Mouse (Mus musculus) thymus, postnatal 0 days (tissue): Measurements from ENCODE around the gene Arid3a. TPM values are rescaled to one million over a fixed set of nuclear protein-coding genes. Genes with fewer than 3 reads are reported as not detected.

Source experiments
- DNase-seq: peaks from one replicate; pipeline ENCODE4 v3.0.0-alpha.2; 2015; ENCODE audit warnings: low spot score
- polyA plus RNA-seq: library from polyadenylated mRNA; unstranded; fragments of >200 nt; fragmentation: Nextera tagmentation; extraction: Ambion mirVana; gene quantifications from 2 replicates; pipeline ENCODE4 v1.2.1, GENCODE M21; 2015

Arid3a gene
- polyA plus RNA-seq, 1 experiment from 2014 or later: 3.7 TPM

DNA sequence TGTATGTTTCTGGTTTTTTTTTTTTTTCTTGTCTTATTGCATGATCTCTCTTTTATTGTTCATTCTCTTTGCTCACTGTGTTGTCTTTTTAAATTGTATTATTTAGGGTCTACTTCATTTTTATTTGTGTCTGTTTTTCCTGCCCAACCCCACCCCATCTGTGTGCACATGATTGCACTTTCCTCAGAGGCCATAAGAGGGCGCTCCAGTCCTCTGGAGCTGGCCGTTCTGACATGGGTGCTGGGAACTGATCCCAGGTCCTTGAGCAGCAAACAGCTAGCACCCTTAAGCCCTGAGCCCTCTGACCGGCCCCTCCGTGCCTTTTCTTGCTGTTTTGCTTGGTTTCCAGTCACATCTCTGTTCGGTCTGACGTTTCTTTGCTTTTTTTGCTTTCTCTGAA lies 64.7 kb downstream of the Arid3a start:
- no peak for DNase-seq

DNA sequence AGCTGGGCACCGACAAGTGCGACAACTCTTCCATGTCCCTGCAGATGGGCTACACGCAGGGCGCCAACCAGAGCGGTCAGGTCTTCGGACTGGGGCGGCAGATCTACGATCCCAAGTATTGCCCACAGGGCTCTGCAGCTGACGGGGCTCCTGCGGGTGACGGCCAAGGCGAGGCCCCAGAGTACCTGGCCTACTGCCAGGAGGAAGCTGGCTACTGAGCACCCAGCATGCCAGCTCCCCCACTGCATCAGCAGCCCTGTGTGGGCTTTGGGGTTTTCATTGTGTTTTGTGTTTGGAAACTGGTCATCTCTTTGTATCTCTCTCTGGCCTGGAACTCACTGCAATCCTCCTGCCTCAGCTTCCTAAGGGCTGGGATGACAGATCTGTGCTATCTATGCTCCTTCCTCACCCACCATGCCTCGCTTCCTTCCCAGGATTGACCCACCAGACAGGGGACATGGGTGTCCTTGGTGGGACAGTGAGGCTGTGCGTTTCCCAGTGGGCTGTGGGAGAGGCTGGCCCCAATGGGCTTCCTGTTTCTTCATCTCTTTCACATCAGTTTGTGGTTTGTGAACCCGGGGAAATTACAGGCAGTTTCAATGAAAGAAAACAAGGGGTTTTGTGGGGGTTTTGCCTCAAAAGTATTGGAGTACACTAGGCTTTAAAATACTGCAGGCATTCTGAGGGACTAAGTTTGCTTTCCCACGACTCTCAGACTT lies 67.7 kb downstream of the Arid3a start:
- DNase-seq: peak; percentile 25

DNA sequence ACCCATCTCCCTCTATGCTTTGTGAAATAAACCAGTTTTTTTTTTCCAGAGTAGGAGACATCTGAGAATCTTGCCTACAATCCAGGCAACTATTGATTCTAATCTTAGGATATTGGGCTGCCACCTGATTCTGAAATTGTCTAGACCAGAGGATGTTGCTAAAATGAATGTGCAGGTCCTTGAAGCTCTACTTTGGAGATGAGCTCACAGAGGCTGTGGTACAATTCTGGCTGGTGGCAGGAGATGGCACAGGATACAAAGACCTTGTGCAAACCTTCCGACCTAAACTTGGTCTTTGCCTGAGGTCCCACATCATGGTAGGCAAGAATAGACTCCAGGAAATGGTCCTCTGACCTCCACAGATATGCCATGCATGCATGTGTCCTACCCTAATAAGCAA lies 68.8 kb downstream of the Arid3a start:
- no peak for DNase-seq

DNA sequence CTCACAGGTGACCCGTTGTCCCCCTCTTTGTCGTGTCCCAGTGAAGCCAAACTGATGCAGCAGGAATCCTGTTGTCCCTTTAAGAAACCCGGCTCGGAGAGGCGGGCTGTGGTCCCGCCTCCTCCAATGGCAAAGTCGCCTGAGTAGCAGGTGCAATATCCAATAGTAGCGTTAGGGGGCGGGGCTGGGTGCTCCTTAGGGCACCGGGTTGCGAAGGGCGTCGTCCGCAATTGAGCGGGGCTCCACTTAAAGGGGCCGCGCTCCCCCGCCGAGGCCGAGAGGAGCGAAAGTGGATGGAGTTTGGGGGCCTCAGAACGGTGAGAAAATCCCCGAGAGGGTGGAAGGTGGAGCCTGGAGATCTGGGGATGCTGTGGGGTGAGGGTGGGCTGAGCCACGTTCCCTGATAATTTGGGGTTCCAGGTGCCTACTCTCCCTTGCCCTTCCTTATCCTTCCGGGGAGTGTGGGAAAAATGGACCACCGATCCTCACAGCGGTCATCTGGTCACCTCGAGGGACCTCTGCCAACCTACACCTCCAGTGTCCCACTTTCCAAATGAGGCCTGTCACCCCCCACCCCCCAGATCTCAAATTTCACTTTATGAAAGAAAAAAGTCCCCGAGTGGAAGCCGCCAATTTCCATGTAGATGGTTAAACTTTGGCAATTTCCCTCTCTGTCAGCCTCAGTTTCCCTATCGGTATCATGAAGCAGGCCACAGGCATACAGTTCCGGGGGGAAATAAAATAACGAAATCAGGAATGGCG lies 69.6 kb downstream of the Arid3a start, which contains the start of gene Abca7:
Gene Abca7 (plus strand): TSS at position 223 of the 762 bp plus-strand sequence.
- DNase-seq: peak; percentile 98

DNA sequence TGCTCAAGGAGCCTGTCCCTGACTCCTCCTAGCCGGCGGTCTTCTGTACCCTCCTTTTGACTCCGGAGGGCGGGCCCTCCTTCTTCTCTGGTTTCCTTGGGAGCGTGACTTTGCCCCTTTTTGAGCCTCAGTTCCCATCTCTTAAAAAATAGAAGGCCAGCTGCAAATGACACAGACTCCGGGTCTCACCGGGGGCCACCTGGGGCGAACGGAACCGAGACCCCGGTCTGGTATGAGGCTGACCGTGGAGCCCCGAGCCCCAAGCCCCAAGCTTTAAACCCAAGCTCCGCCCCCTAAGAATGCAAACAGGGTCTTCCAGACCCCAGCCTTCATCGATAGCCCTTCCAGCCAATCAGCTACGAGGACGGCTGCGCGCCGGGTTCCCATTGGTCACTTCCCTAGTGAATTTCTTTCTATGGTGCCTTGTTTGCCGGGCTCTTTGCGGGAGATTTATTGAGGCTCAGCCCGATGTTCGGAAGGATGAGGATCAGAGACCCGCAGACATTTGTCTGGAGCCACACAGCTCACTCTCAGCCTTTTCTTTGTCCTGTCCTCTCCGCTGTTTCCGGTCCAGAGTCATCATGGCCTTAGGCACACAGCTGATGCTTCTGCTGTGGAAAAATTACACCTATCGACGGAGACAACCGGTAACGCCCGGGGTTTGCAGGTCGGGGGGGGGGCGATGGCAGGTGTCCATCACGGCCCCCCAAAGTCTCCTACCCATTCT lies 70.4 kb downstream of the Arid3a start:
- DNase-seq: peak; percentile 83

DNA sequence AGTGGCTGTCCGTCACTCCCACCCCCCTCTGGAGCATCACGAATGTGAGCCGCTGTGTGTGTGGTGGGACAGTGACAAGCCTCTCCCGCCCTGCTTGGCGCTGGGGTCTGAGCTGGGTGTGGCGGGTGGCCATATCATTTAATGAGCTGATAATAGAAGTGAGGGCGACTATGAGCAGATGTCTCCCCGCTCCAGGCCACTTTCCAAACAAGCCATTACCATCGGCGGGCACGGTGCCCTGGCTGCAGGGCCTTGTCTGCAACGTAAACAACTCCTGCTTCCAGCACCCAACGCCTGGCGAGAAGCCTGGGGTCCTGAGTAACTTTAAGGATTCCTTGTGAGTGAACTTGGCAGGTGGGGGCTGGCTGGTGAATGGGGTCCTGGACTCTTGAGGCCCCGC lies 71.0 kb downstream of the Arid3a start:
- DNase-seq: no peak

DNA sequence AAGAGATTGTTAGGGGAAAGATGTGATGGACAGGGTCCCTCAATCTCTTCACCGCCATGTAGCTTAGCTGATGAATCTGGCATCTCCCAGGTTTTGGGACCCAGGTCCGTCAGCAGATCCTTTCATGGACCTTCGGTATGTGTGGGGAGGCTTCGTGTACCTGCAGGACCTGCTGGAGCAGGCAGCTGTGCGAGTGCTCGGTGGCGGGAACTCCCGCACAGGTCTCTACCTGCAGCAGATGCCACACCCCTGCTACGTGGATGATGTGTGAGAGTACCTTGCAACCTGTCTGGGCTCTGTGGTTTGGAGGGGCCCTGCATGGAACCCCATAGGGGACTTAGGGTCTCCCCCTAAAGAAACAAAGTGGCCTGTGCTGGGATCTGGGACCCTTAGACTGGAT lies 75.1 kb downstream of the Arid3a start:
- no peak for DNase-seq

DNA sequence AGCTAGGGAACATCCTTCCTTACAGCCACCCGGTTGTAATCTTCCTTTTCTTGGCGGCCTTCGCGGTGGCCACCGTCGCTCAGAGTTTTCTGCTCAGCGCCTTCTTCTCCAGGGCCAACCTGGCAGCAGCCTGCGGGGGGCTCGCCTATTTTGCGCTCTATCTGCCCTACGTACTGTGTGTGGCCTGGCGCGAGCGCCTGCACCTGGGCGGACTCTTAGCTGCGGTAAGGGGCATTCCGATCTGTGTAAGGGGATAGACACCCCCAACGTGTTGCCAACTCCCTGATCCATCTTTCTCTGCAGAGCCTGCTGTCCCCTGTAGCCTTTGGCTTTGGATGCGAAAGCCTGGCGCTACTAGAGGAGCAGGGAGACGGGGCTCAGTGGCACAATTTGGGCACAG lies 76.0 kb downstream of the Arid3a start:
- no peak for DNase-seq

DNA sequence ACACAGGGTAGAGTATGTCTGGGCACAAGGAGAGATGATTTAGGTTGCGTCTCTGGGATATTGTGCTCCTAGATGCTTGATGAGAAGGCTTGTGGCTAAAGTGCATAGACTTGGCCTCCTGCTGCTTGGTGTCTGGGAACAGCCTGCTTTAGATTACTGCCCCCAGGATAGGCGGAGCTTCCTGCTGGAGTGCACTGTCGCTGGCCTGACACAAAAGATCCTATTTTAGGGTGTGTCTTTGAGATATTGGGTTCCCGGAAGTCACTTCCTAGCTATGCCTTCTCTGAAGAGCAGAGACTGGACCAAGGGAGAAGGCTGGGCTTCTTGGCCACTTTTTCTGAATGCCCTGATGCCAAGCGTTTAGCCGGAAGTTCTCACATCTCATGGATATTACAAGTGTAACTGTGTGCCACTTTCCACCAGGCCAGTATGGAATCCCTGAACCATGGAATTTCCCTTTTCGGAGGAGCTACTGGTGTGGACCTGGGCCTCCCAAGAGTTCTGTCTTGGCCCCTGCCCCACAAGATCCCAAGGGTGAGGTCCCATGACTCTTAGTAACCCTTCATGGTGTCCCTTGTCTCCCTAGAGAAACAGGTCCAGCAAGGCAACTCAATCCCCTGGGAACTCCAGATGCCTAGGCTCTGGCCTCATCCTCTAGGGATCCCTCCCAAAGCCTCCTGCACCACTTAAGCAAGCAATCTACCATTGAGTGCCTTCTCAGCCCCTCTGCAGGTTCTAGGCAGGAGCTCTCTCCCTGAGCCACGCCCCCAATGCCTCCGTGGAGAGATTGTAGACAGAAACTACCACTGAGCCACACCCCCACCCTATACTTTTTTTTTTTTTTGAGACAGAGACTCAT lies 76.8 kb downstream of the Arid3a start:
- no peak for DNase-seq

DNA sequence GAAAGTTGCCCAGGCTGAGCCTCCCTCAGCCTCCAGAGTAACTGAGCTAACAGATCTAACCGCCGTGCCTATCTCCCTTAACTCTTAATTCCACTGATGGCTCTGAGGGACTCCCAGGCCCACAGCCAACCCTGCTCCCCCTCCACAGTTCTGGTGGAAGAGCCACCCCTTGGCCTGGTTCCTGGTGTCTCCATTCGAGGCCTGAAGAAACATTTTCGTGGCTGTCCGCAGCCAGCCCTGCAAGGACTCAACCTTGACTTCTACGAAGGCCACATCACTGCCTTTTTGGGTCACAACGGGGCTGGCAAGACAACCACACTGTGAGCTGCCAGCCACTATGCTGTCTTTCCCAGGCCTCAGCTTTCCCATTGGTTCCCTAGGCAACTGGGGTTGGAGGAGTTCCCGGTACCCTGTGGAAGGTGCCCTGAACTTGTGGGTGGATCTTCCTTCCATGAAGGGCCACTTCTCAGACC lies 77.4 kb downstream of the Arid3a start:
- DNase-seq: no peak

Other genes with a start within 250 kb of the Arid3a start
- 138 and 141 TPM in 2 replicates for gene Cdc34, start 244.8 kb upstream of the Arid3a start, polyA plus RNA-seq
- gene Gzmm, start 238.0 kb upstream of the Arid3a start, polyA plus RNA-seq: 0.35 and 0.48 TPM in 2 replicates
- 376 and 398 TPM in 2 replicates for gene Bsg, start 222.6 kb upstream of the Arid3a start, polyA plus RNA-seq
- gene Hcn2, start 210.4 kb upstream of the Arid3a start, polyA plus RNA-seq: 0.05 TPM in 1 of 2 replicates, not detected in the other
- gene Polrmt, start 180.5 kb upstream of the Arid3a start, polyA plus RNA-seq: 35.2 and 39.5 TPM in 2 replicates
- gene Fgf22, start 172.0 kb upstream of the Arid3a start, polyA plus RNA-seq: 0.23 TPM in 1 of 2 replicates, not detected in the other
- gene Rnf126, start 160.1 kb upstream of the Arid3a start, polyA plus RNA-seq: 74.1 and 80.0 TPM in 2 replicates
- gene Fstl3, start 149.8 kb upstream of the Arid3a start, polyA plus RNA-seq: 5.4 and 6.0 TPM in 2 replicates
- 31.6 and 32.5 TPM in 2 replicates for gene Prss57, start 136.1 kb upstream of the Arid3a start, polyA plus RNA-seq
- gene Palm, start 133.5 kb upstream of the Arid3a start, polyA plus RNA-seq: 50.5 and 51.3 TPM in 2 replicates
- 7.5 and 10.5 TPM in 2 replicates for gene Misp, start 106.1 kb upstream of the Arid3a start, polyA plus RNA-seq
- gene Ptbp1, start 72.6 kb upstream of the Arid3a start, polyA plus RNA-seq: 217 and 246 TPM in 2 replicates
- gene Prtn3, start 52.6 kb upstream of the Arid3a start, polyA plus RNA-seq: 1.7 TPM in 2 replicates
- 3.3 and 3.4 TPM in 2 replicates for gene Plppr3, start 52.4 kb upstream of the Arid3a start, polyA plus RNA-seq
- gene Elane, start 40.8 kb upstream of the Arid3a start, polyA plus RNA-seq: 0.30 and 0.74 TPM in 2 replicates
- gene Cfd, start 36.2 kb upstream of the Arid3a start, polyA plus RNA-seq: 4.2 TPM in 1 of 2 replicates, not detected in the other
- 32.6 and 39.1 TPM in 2 replicates for gene Med16, start 18.1 kb upstream of the Arid3a start, polyA plus RNA-seq
- 5.3 and 15.5 TPM in 2 replicates for gene Gm26602, start 16.2 kb upstream of the Arid3a start, polyA plus RNA-seq
- gene Kiss1r, start 10.1 kb upstream of the Arid3a start, polyA plus RNA-seq: 0.48 and 1.2 TPM in 2 replicates
- gene R3hdm4, start 5.8 kb upstream of the Arid3a start, polyA plus RNA-seq: 129 and 131 TPM in 2 replicates
- 77.5 and 85.8 TPM in 2 replicates for gene Wdr18, start 33.1 kb downstream of the Arid3a start, polyA plus RNA-seq
- gene Grin3b, start 43.7 kb downstream of the Arid3a start, polyA plus RNA-seq: 0.09 and 0.20 TPM in 2 replicates
- gene Tmem259, start 57.3 kb downstream of the Arid3a start, polyA plus RNA-seq: 19.4 and 25.8 TPM in 2 replicates
- 137 and 152 TPM in 2 replicates for gene Cnn2, start 61.5 kb downstream of the Arid3a start, polyA plus RNA-seq
- gene Abca7, start 69.5 kb downstream of the Arid3a start, polyA plus RNA-seq: 5.2 and 5.8 TPM in 2 replicates
- 179 and 206 TPM in 2 replicates for gene Arhgap45, start 89.6 kb downstream of the Arid3a start, polyA plus RNA-seq
- gene Polr2e, start 112.8 kb downstream of the Arid3a start, polyA plus RNA-seq: 153 and 158 TPM in 2 replicates
- gene Gpx4, start 120.1 kb downstream of the Arid3a start, polyA plus RNA-seq: 640 and 681 TPM in 2 replicates
- 18.3 and 19.7 TPM in 2 replicates for gene Sbno2, start 178.5 kb downstream of the Arid3a start, polyA plus RNA-seq
- 18.2 and 23.2 TPM in 2 replicates for gene Stk11, start 188.8 kb downstream of the Arid3a start, polyA plus RNA-seq
- 588 TPM in 2 replicates for gene Atp5d, start 211.6 kb downstream of the Arid3a start, polyA plus RNA-seq
- gene Cbarp, start 213.8 kb downstream of the Arid3a start, polyA plus RNA-seq: 3.5 and 4.3 TPM in 2 replicates
- 13.1 and 18.8 TPM in 2 replicates for gene Midn, start 221.2 kb downstream of the Arid3a start, polyA plus RNA-seq
- gene Cirbp, start 238.9 kb downstream of the Arid3a start, polyA plus RNA-seq: 226 and 376 TPM in 2 replicates
- gene 1600002K03Rik, start 245.9 kb downstream of the Arid3a start, polyA plus RNA-seq: 15.3 and 15.4 TPM in 2 replicates